Mouse (Mus musculus): ENCODE measurements around the gene Dennd2a. TPM values are rescaled to one million over a fixed set of nuclear protein-coding genes. Genes with fewer than 3 reads are reported as not detected.
A peak's percentile ranks its signal among the peaks of the same experiment; 100 is the strongest.

Gene Dennd2a
- total RNA-seq, 2 experiments from 2014 or later = 7.6 to 9.9 TPM

DNA sequence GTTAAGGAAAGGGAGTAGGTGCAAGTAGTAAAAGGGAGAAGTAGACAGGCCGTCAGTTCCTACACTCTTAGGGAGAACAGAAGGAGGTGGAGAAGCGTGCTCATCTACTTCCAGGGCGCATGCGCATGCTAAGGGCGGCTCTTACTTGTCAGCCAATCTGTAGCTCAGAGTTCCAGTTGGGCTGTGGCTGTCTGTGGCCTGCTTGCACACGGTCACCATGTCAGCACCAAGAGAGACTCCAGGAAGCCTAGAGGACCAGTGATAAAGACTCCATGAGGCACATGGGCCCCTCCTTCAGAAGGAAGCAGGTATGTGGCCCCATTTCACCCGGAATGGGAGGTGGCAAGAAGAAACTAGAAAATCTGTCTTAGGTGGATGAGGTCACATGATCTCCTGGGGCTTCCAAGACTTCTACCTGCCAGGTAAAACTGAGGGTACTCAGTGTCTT is 30.3 kb downstream of the Dennd2a start:
- intact Hi-C loops (cut with DNase I) = no loop called here
- no peak for DNase-seq (ENCODE audit: low spot score)

DNA sequence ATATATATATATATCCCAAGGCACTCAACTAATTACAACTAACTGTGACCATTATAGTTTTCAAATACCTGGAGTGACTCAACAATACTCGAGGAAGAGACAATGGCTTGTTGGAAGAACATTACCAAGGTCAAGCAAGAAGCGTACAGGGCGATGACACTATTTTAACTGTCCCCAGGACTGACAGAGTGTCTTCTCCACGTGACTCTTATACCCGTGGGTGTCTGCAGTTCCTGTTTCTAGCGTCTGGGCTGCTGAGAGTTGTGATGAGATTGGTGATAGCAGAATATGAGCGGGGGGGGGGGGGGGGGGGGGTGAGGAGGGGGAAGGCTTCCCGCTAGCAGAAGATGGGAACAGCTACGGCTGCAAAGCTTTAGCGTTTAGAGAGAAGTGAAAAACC is 30.9 kb downstream of the Dennd2a start:
- no peak for DNase-seq (ENCODE audit: low spot score)
- intact Hi-C loops (cut with DNase I) = no loop called here

DNA sequence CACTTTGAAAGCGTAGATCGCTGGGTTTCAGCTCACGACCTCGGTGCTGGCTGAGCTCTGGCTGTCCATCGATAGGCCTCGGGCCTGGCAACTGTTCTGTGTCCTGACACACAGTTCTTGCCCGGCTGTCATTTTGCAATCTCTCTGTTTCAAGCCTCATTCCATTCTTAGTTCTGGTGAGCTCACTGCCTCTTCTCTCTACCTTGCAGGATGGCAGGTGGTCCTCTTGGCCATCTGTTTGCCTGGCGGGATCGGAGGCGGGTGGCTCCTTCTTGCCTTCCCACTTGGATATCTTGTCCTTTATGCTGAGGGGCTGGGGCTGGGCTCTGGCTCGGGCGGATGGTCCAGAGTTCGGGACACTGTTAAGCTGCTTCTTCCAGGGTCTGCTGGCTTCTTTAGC is 34.5 kb downstream of the Dennd2a start:
- DNase-seq (ENCODE audit: low spot score) = no peak
- intact Hi-C loops (cut with DNase I) = no loop called here

DNA sequence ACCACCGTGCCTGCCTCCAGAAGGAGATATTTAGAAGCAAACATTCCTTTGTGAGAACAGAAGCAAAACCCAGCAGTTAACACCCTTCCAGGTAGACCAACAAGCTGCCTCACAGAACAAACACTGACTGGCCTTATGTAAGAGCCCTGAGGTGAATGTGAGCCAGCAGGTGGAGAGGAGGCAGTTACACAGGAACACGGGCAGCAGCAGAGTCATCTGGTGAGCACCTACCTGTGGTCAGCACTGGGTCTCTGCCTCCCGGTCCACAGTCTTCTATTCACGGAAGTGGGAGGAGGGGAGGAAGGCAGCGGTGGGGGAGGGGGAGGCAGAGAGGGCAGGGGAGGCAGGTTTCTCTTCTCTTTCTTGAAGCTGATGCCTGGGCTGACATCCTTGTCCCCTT is 35.2 kb downstream of the Dennd2a start:
- intact Hi-C loops (cut with DNase I) = no loop called here
- no peak for DNase-seq (ENCODE audit: low spot score)

DNA sequence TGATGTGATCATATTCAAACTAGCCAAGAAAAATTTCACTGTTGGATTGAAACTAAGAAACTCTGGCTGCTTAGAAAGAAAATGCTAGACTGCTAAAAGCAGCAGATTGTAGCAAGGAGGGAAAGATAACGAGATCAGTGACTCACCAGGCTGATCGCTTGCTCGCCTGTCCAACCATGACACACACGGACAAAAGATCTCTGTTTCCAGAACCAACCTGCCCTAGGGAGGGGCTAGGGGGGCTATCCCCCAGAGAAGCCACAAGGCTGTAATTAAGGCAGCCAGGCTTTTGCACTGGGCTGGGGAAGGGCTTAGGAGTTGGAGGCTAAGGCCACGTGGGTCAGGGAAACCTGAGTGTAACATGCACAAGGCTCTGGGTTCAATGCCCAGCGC is 41.9 kb downstream of the Dennd2a start:
- DNase-seq (ENCODE audit: low spot score) = peak; percentile 46
- intact Hi-C loops (cut with DNase I) = no loop called here

DNA sequence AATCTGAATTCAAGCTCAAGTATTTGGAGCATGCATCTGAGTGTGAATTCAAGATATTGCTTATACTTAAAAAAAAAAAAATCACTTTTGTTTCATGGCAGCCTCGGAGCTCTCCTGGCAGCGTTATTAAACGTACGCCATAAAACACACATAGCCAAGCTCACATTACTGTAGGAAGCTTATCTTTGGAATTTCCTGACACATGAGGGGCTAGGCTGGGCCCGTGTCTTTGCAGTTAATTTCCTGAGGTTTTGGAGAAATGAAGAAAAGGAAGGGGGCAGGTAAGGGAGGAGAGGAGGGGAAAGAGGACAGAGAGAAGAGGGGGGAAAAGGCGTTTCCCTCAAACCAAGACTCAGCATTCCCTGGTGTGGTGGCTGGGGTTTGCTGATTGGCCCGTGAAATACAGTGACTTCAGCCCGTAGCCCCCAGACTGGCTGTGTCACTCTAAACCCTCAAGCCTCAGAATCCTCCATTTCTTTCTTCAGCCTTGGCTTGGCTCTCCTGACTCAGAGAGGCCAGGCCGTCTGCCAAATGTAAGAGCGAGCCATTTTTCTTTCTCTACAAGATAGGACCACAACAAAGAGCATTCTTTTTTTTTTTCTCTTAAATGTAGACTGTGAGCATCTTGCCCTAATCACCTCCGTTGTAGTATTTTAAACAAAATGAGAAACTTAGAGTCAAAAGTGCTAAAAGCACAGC is 42.5 kb downstream of the Dennd2a start:
- peak; percentile 17 for DNase-seq (ENCODE audit: low spot score)
- intact Hi-C loops (cut with DNase I) = no loop called here

DNA sequence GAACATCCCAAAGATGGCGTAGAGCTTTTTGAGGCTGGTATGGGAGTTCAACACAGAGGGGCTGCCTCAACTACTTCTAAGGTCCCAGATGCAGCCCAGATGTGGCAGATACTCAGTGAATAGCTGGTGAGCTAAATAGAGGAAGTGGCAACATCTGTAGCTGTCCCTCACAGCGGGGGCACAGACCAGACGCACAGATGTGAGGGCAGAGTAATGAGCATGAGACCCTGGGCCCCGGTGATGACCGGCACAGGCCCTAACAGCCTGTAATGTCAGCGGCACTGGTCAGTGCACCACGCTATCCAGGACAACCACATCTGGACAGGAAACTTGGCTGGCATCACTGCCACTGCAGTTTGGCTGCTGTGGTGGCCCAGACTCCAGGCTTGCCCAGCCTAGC is 54.2 kb downstream of the Dennd2a start:
- intact Hi-C loops (cut with DNase I) = no loop called here
- no peak for DNase-seq (ENCODE audit: low spot score)

DNA sequence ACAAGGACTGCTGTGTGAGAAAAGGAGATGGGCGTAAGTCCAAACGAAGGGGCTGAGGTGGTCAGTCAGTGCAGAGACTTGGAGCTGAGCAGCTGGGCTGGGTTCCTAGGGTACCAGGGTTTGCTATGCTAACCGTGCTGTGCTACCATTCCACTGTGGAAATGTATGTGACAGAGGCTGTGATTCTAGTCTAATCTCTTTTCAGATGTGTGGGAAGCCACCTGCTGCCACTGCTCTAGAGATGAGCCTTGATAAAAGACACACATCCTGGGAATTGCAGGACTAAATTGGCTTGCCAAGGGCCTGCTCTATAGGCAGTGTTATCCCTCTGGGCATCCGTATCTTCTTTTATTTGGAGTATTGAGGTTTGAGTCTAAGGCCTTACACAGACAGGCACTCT is 60.5 kb downstream of the Dennd2a start:
- no peak for DNase-seq (ENCODE audit: low spot score)
- intact Hi-C loops (cut with DNase I) = no loop called here

DNA sequence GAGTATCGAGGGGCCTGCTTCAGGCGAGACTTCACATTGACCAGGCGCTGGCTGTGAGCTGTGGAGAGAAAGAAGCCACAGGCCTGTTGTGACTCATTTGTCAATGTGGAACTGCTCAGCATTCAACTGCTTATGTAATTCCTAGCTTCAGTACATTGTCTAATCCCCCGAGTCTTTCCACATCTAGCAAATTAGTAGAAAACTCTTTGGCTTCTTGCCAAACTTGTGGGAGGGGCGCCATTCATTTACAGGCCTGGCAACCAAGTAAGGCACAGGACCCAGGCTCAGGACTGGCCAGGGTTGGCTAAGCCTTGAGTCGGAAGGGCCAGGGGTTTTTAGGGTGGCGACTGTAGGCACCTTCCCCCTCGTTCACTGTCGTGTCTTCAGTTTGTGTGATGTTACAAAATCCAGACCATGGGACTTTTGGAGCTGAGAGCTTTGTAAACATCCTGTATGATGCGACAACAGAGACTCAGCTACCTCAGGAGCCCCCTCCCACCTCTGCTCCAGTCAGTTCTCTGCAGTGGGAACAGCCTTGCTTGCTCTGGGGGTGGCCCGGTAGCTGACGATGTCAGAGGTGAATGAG is 64.4 kb downstream of the Dennd2a start:
- peak; percentile 57 for DNase-seq (ENCODE audit: low spot score)
- intact Hi-C loops (cut with DNase I) = no loop called here

DNA sequence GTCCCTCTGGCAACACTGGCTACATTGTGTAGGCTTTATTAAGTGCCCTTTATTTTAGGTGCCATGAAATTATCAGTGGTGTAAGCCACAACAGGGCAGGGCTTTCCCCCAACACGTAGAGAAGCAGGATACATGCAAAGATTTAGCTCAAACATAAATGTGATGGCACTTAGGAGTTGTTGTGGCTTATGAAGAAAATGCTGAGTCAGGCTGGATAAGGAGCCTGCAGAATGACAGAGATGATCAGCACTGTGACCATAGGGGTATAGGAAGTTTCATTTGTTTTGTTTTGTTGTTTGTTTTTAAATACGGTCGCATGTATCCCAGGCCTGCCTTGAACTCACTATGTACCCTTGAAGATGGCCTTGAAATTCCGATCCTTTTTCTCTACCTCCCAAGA is 65.5 kb downstream of the Dennd2a start:
- no peak for DNase-seq (ENCODE audit: low spot score)
- intact Hi-C loops (cut with DNase I) = no loop called here

DNA sequence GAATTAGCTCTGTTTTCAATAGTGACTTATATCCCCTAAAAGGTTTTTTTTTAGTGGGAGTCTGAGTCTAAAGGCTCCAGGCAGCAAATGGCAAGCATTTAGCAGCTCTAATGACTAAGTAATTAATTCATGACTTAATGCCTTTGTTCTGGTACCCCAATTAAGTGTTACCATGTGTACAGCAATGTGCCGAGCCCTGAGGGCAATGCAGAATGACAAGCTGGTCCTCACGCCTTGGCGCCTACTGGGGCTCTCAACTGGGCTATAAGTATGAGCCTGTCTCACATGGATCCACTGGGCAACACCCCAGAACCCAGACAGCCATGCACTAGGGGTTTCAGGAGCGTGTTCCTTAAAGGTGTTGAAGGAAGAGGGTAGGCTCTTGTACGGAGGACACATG is 66.5 kb downstream of the Dennd2a start:
- intact Hi-C loops (cut with DNase I) = no loop called here

DNA sequence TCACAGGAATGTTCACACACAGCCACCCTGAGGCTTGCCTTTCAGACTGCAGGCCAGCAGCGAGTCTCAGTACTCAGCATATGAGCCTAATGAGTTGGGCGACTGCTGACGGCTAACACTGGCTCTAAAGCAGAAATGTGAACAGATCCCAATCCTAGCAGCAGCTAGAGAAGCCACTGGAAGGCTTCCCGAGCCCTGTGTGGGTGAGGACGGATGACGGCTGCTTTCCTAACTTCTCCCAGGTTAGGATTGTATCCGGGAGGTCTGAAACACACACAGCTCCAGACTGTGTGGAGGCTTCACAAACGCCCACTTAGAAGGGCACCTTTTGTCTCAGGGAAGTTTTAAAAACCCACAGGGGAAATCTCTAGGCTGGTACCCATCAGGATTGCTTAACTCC is 69.4 kb downstream of the Dennd2a start:
- no peak for DNase-seq (ENCODE audit: low spot score)
- intact Hi-C loops (cut with DNase I) = no loop called here

More for the DNA sequence above, 66.5 kb downstream of the Dennd2a start:
- no peak for DNase-seq (ENCODE audit: low spot score)

DNA sequence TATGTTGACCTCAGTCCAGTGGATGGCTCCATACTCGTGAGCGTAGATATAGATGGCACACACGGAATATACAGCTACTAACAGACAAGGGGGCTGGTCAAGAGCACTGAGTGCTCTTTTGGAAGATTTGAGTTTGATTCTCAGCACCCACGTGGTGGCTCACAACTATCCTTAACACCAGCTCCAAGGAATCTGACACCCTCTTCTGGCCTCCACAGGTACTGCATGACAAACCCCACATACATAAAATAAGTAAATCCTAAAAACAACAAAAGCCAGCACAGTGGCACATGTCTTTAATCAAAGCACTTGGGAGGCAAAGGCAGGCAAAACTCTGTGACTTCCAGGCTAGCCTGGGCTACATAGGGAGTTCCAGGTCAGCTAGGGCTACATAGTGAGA is 74.0 kb downstream of the Dennd2a start:
- intact Hi-C loops (cut with DNase I) = no loop called here

DNA sequence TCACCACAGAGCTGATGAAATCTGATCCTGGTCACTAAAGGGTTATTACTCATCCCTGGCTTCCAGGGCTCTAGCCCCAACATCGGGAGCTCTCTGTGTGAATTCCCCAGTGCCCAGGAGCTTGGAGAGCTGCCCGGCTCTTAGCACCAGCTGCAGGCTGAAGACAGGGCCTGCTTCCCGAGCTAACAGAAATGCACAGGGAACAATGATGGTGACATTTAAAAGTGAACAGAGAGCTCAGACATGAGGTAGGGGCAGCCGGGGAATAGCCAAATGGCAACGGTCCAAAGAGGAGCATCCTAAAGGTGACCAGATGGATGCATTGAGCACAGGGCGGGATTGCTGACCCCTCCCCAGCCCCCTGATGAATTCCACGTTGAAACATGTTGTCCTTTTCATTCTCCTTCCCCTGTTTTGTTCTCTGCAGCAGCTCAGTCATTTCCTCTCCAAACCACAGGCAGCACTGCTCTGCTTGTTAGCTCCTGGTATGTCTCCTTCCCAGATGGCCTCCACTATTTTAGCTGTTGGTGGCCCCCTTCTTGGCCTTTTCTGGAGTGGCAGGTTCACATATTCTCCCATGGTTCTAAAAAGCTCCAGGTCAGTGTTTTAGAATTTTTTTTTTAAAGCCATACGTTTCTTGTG is 79.0 kb downstream of the Dennd2a start:
- intact Hi-C loops (cut with DNase I) = no loop called here
- peak; percentile 37 for DNase-seq (ENCODE audit: low spot score)

More for the DNA sequence above, 74.0 kb downstream of the Dennd2a start:
- DNase-seq (ENCODE audit: low spot score) = no peak

DNA sequence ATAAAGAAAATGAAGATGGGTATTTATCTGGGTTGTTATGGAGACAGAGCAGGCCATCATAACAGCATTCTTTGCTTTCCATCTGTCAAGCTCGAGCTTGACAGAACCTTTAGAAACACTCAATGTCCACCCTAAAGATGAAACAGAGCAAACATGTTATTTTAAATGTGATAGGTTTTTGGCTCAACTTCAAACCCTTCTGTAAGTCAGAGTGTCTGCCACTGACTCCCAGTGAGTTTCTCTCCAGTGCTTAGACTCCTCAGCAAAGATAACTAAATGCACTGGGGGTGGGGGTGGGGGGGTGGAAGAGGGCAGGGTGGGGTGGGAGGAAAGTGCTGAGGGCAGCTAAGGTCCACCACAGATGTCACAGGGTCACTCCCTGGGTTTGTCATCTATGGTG is 81.0 kb downstream of the Dennd2a start:
- intact Hi-C loops (cut with DNase I) = no loop called here

DNA sequence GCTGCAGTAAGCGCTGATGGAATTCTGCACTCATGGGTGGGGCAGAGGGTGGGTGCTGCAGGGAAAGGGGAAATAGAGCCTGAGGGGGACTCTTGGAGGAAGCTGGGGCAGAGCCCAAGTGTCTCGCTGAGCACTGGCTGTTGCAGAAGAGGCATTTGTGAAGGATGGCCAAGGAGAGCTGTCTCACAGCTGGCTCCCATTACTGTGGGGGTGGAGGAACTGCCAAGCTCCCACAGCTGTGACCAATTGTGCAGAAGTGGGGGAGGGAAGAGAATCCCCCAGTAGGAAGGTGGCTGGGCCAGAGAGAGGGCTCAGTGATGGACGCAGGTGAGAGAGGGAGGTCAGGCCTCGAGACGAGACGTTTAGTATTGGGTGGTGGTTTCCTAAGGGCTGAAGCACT is 83.2 kb downstream of the Dennd2a start:
- DNase-seq (ENCODE audit: low spot score) = peak; percentile 55
- intact Hi-C loops (cut with DNase I) = no loop called here

More for the DNA sequence above, 81.0 kb downstream of the Dennd2a start:
- no peak for DNase-seq (ENCODE audit: low spot score)

DNA sequence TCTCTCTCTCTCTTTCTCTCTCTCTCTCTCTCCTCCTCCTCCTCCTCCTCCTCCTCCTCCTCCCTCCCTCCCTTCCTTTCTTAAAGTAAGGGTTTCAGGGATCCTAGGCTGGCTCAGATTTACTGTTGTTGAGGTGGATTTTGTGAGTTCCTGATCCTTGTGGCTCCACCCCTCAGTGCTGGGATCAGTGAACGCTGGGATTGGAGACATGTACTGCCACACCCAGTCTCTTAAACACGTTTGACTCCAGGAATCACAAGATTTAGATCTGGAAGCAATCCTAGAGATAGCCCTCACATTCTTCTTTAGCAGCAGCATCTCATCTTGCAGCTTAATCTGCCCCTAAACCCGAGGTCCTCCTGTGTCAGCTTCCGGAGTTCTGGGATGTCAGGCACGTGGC is 84.8 kb downstream of the Dennd2a start:
- intact Hi-C loops (cut with DNase I) = no loop called here
- DNase-seq (ENCODE audit: low spot score) = no peak

DNA sequence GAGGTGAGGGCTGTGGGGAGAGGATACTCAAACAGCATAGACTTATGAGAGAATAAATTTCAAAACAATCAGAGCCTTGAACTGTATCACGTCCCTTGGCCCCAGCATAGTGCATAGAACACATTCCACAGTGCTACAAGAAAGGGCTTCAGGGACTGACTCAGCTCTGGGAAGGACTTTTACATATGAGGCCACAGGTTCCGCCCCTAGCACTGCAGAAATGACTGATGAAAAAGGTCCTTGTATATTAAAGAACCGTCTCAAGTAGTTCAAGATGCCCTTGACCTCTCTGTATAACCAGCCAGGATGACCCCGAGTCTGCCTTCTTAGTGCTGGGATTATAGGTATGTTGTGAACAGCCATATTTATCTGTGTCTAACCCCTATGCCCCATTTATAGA is 85.4 kb downstream of the Dennd2a start:
- intact Hi-C loops (cut with DNase I) = no loop called here
- DNase-seq (ENCODE audit: low spot score) = no peak

DNA sequence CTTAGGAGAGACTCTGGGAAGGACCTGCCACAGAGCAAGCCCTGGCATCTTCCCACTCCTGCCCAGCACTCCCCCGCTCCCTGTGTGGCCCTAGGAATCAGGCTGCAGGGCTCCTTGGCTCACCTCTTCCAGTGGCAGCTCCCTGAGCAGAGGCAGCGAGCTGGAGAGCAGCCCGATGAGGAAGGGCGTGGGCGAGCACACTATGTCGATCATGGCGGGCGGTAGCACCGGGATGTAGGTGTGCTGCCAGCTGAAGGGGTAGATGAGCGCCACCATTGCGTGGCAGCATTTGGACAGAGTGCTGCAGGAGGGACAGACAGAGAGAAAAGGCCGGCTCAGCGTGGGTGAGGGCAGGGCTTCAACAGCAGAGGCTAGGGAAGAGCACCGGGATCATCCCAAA is 87.6 kb downstream of the Dennd2a start:
- no peak for DNase-seq (ENCODE audit: low spot score)
- intact Hi-C loops (cut with DNase I) = no loop called here

DNA sequence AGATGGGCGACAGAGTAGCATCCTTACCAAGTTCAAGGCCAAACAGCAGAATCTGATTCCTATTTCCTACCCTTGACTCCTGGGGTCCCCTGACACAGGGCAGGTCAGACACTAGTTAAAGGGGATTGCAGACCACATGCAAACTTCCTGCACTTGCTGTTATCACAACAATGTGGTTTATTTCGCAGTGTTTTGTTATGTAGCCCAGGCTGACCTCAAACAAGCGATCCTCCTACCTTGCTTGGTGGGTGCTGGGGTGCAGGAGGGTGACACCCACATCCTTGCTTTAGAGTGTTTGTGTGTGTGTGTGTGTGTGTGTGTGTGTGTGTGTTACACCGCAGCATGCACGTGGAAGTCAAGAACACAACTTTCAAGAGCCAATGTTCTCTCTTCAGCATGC is 88.2 kb downstream of the Dennd2a start:
- DNase-seq (ENCODE audit: low spot score) = no peak
- intact Hi-C loops (cut with DNase I) = no loop called here

Data from heart, postnatal 25 days (tissue).